Mouse (Mus musculus) heart, adult 11 months (tissue): ENCODE measurements around the gene Rph3a.

ENCODE experiments used
- DNase-seq: peaks from one replicate; pipeline ENCODE4 v3.0.0; 2022

The Rph3a gene

GRCm38 (mm10) chr5:120972278-120972677, 37.6 kb downstream of the Rph3a start:
- no peak for DNase-seq

- no peak for DNase-seq
These were observed 38.6 kb downstream of the Rph3a start for GRCm38 (mm10) chr5:120971326-120971725.

GRCm38 (mm10) chr5:120969703-120970102, 40.2 kb downstream of the Rph3a start:
- peak; percentile 92 for DNase-seq

- no peak for DNase-seq
These were observed 41.1 kb downstream of the Rph3a start for GRCm38 (mm10) chr5:120968799-120969198.

- no peak for DNase-seq
These were observed 41.8 kb downstream of the Rph3a start for GRCm38 (mm10) chr5:120968134-120968532.

- no peak for DNase-seq
These were observed 42.3 kb downstream of the Rph3a start for GRCm38 (mm10) chr5:120967355-120968133.

GRCm38 (mm10) chr5:120966894-120967293, 43.0 kb downstream of the Rph3a start:
- no peak for DNase-seq

- DNase-seq, result no peak
These were observed 43.7 kb downstream of the Rph3a start for GRCm38 (mm10) chr5:120966156-120966555.

GRCm38 (mm10) chr5:120961004-120961403, 48.9 kb downstream of the Rph3a start:
- no peak for DNase-seq

GRCm38 (mm10) chr5:120953974-120954373, 55.9 kb downstream of the Rph3a start:
- DNase-seq, result no peak

GRCm38 (mm10) chr5:120952242-120952770, 57.6 kb downstream of the Rph3a start:
- DNase-seq, result no peak

GRCm38 (mm10) chr5:120942076-120942475, 67.8 kb downstream of the Rph3a start:
- DNase-seq, result no peak

GRCm38 (mm10) chr5:120938586-120938985, 71.3 kb downstream of the Rph3a start:
- no peak for DNase-seq

GRCm38 (mm10) chr5:120937841-120938240, 72.1 kb downstream of the Rph3a start:
- DNase-seq, result no peak

- DNase-seq, result no peak
These were observed 75.9 kb downstream of the Rph3a start for GRCm38 (mm10) chr5:120933966-120934365.

GRCm38 (mm10) chr5:120927036-120927435, 82.9 kb downstream of the Rph3a start:
- DNase-seq, result peak; percentile 56

GRCm38 (mm10) chr5:120926311-120926710, 83.6 kb downstream of the Rph3a start:
- peak; percentile 76 for DNase-seq

- DNase-seq, result peak; percentile 31
These were observed 85.4 kb downstream of the Rph3a start for GRCm38 (mm10) chr5:120924520-120924919.

GRCm38 (mm10) chr5:120923969-120924368, 85.9 kb downstream of the Rph3a start:
- peak; percentile 28 for DNase-seq

GRCm38 (mm10) chr5:120920296-120920695, 89.6 kb downstream of the Rph3a start:
- DNase-seq, result peak; percentile 53

- DNase-seq, result peak; percentile 71
These were observed 90.5 kb downstream of the Rph3a start for GRCm38 (mm10) chr5:120919156-120919935.

- peak; percentile 35 for DNase-seq
These were observed 95.7 kb downstream of the Rph3a start, which contains the start of gene Oas1d for GRCm38 (mm10) chr5:120914204-120914603. Oas1d (plus strand) TSS chr5:120914536.

GRCm38 (mm10) chr5:120908196-120908920, 101.5 kb downstream of the Rph3a start:
- peak; percentile 51 for DNase-seq
